Mouse (Mus musculus) A20 (cell line): ENCODE results near the gene Fam189a2.

Source experiments
- DNase-seq: peaks from one replicate; pipeline ENCODE4 v3.0.0-alpha.2; 2011; ENCODE audit warnings: low read depth, low spot score

Fam189a2 gene

GRCm38 (mm10) chr19:24030871-24031556 lies at the start of gene Fam189a2:
Gene Fam189a2 (minus strand): TSS chr19:24031019.
- no peak for DNase-seq

GRCm38 (mm10) chr19:24077658-24078057 lies 46.8 kb upstream of the Fam189a2 start:
- DNase-seq: no peak

GRCm38 (mm10) chr19:24076536-24076935 lies 45.7 kb upstream of the Fam189a2 start:
- DNase-seq: no peak

- no peak for DNase-seq
Measured at GRCm38 (mm10) chr19:24075927-24076326, 45.1 kb upstream of the Fam189a2 start.

DNA sequence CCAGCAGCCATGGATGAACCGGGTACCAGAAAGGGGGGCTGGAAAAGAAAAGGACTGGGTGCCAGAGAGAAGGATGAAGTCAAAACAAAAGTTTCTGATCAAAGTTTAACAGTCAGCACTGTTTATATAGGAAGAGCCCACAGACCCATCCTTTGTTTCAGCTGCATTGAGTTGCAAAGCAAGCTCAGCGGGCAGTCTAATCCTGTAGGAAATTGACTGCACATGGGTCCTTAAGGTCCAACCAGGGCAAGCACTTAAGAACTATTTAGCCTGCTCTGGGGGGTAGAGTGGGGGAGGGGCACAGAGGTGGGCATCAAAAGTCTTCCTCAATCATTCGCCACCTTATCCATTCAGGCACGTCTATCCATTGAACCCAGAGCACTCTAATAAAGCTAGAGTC lies 42.3 kb upstream of the Fam189a2 start:
- no peak for DNase-seq

DNA sequence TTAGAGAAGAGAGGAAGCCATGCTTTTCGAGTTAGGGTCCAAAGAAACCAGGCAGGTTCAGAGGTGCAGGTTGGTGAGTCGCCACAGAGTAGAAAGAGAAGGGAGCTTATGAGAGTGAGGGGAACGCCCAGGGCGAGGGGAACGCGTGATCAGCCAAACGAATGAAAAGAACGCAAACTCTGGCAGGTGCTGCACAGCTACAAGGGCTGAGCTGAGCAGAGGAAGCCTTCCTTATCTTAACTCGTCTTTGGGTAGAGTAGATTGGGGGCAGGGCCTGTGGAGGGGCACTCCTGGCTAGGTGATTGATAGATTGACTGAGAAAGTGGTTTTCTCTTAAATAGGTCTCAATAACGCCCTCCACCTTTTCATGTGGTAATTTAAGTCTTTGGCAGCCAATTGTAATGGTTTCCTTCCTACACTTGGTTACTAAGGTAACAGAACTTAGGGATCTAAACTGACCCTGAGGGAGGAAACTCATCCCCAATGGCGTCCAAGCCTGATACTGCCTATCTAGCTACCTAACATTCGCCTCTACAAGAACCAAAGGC lies 33.6 kb upstream of the Fam189a2 start:
- DNase-seq: no peak

- DNase-seq: no peak
Measured at GRCm38 (mm10) chr19:24063585-24063984, 32.8 kb upstream of the Fam189a2 start.

GRCm38 (mm10) chr19:24058851-24059250 lies 28.0 kb upstream of the Fam189a2 start:
- DNase-seq: no peak

GRCm38 (mm10) chr19:24058021-24058420 lies 27.2 kb upstream of the Fam189a2 start:
- no peak for DNase-seq

- no peak for DNase-seq
Measured at GRCm38 (mm10) chr19:24056880-24057279, 26.1 kb upstream of the Fam189a2 start.

GRCm38 (mm10) chr19:24054904-24055303 lies 24.1 kb upstream of the Fam189a2 start:
- no peak for DNase-seq

- DNase-seq: no peak
Measured at GRCm38 (mm10) chr19:24054265-24054664, 23.4 kb upstream of the Fam189a2 start.

- DNase-seq: no peak
Measured at GRCm38 (mm10) chr19:24050514-24050913, 19.7 kb upstream of the Fam189a2 start.

DNA sequence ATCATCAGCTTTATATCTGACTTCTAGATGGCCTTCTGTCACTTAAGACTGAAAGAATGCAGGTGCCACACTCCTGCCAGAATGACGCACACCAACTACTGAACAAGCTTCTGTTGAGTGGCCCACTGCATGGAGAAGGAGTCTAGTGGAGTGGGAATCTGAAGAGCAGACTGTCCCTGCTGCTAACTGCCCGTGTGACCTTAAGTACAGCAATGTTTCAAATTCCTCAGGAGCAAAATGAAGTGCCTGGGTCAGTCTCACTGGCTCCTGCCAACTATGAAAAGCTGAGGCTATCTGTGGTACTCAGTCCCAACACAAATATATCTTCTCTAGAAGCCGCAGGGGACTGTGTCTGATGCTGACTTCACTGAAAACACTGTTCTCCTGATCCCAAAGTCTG lies 18.5 kb upstream of the Fam189a2 start:
- no peak for DNase-seq

DNA sequence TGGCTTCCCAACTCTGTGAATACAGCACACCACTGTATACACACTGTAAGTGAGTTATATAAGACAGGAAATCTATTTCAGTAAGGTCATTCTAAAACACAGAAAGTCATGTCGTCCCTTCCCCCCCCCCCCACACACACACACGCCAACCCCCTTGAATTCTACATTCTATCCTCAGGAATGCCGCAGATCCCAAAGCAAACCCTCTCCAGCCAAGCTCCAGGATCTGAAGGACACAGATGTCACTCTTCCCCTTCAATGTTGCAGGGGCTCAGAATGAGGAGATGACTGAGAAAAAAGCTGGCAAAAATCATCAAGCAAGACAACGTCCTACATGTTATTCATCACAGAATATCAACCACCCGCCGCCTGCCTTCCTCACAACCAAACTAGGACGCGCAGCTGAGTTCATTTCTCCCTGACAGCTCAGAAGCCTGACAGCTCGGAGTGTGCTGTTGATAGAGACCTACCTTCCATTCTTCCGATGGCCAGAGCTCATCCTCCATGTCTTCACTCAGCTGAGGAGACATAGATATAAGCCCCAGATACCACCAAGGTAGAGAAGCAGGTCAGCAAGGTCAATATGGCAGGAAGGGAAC lies 15.7 kb upstream of the Fam189a2 start:
- no peak for DNase-seq

- no peak for DNase-seq
Measured at GRCm38 (mm10) chr19:24042387-24042786, 11.6 kb upstream of the Fam189a2 start.

DNA sequence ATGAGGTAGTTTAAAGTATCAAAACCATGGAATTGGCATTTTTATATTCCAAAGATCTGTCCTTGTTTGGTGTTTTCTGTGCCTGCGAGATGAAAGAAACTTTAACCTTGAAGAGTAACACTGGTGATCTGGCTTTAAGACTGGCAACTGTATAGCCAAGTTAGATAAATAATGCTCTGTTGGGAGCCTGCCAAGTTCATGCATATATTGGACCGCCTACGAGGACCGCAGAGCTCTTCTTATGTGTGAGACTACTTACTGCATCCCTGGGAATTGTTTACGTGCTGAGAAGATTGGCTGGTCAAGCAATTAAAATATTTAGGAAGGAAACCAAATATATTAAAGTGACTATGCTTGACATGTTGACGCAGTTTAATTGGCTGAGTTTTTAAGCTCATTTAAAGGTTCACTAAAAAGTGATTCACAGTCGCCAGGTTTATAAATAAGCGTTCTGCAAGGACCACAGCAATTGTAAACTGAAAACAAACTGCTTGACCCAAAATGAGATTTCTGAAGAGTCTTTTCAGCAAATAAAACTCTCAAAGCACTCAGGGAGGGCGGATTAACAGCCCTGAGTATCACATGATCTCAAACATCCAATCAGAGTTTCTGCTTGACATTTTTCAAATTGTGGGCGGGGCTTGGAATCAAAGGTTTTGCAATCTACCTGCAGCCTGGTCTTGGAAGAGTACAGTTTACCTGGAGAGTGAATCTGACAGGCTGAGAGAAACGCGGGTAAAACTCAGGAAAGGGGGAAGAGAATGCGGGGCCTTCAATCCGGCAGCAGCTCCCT lies 8.4 kb upstream of the Fam189a2 start:
- DNase-seq: no peak

DNA sequence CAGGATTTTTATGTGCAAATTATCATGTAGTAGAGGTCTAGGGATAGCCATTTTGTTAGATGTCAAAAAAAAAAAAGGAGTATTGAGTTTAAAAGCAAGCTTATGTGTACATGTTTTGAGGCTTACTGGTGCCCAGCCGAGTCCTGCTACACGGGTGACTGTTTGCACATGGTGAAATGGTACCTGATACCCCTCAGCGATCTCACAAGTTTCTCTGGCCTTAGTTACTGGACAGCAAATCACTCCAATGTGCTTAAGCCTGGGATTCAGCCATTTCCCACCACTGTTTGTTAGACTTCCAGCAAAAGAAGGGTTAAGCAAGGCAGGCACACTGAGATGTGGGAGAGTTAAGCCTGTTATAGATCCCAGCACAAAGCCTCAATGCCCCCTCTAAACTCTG lies 3.5 kb upstream of the Fam189a2 start:
- no peak for DNase-seq

- DNase-seq: no peak
Measured at GRCm38 (mm10) chr19:24032654-24033236, 1.9 kb upstream of the Fam189a2 start.

- no peak for DNase-seq
Measured at GRCm38 (mm10) chr19:24030511-24030870, 328 bp downstream of the Fam189a2 start.

- DNase-seq: no peak
Measured at GRCm38 (mm10) chr19:24029616-24030510, 956 bp downstream of the Fam189a2 start.
